In the genomic region with DNA sequence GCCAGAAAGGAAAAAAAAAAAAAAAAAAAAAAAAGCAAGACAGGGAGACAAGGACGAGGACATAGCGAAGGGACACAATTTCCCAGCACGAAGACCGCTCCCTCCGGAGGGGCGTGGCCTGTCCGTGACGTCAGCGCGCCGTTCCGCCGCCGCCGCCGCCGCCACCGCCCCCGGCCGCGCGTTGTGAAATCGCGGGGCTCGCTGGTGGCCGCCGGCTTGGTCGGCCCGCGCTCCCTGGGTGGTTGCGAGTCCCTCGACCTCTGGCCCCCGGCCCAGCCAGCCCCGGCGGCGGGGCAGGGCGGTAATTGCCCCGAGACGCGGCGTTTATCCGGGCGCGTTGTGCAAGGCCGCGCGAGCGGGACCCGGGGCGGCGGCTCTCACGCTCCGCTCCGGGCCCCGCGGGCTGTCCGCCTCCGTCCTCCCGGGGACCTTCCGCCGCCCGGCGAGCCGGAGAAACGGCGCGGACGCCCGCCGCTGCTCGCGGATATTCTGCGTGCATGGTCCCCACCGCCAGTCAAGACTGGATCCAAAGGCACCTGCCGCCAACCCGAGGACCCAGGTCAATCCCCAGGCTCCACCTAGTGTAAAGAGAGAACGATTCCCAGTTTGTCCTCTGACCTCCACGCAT, we compare ENCODE assay signal across 8 mouse cellular contexts. TPM values are rescaled to one million over a fixed set of nuclear protein-coding genes. Genes with fewer than 3 reads are reported as not detected.
DNase-seq lines count a peak whose midpoint lies in the region; ATAC-seq and TF ChIP-seq lines count a peak whose summit lies in the region.

No protein-coding gene starts in this region.

- peak; percentile 77 for DNase-seq in adipocyte (ENCODE audit: low spot score)
- peak; percentile 66 to 72 for DNase-seq in gastrocnemius, adult 8-10 months (ENCODE audit: low spot score in 2 of 2)
- DNase-seq in left cerebral cortex, adult 9 months (ENCODE audit: low spot score in 2 of 2): peak; percentile 37 to 76
- peak; percentile 75 to 82 for DNase-seq in right cerebral cortex, adult 2 months (ENCODE audit: low spot score in 2 of 2)
- DNase-seq in urinary bladder, postnatal 14 days (ENCODE audit: low spot score): peak; percentile 87

- peaks cover 1% of the 10 kb centered on the region; the same call in 1 of the 2 replicates for H3K4me1 ChIP-seq in cortical plate, adult 2 months (ENCODE audit: control insufficient read depth, insufficient read depth, low read length)
- peaks cover 44% of the 10 kb centered on the region for H3K4me1 ChIP-seq in megakaryocyte, embryonic 14.5 days

- peak; percentile 88 for ATAC-seq in inflammation-experienced regulatory T-cells, adult 6 months

- no peak for TF ChIP-seq CTCF in cortical plate, adult 2 months (IDR thresholded peaks at IDR 0.05; ENCODE audit: extremely low read depth, insufficient read depth, low read length)

- no peaks in the 10 kb centered on the region for H3K36me3 ChIP-seq in megakaryocyte, embryonic 14.5 days (replicated peaks; ENCODE audit: low read length)

- peak; percentile 58; the same call in 1 of the 2 replicates for TF ChIP-seq POLR2A in cortical plate, adult 2 months (IDR thresholded peaks at IDR 0.05; ENCODE audit: extremely low read depth, insufficient read depth, low read length)

- peak overlapping the region; percentile 54 for H3K4me3 ChIP-seq in cortical plate, adult 2 months (ENCODE audit: insufficient read depth, low read length)
- peak overlapping the region; percentile 92 for H3K4me3 ChIP-seq in megakaryocyte, embryonic 14.5 days (replicated peaks)

- H3K27ac ChIP-seq in cortical plate, adult 2 months (ENCODE audit: insufficient read depth, low read length): peak overlapping the region; percentile 82

- H3K27me3 ChIP-seq in megakaryocyte, embryonic 14.5 days (replicated peaks): peaks cover 61% of the 10 kb centered on the region

- no peaks in the 10 kb centered on the region for H3K9me3 ChIP-seq in megakaryocyte, embryonic 14.5 days

RNA-seq across cellular contexts. Expression of a gene that starts 38.5 kb away (rescaled TPM):
- not detected in 2 replicates for polyA plus RNA-seq in cortical plate, adult 2 months (2012; rRNA removed)
- total RNA-seq in gastrocnemius, adult 8-10 months (2022): not detected
- not detected for polyA plus RNA-seq in inflammation-experienced regulatory T-cells, adult 6 months (2017; shearing (Covaris generic))
- not detected in 2 replicates for polyA plus RNA-seq in megakaryocyte, embryonic 14.5 days (2012; ENCODE audit: insufficient read depth, low replicate concordance)

Comparison
In these comparisons a context has a peak if more than half of its experiments do, and no peak if none do; other contexts are left out.
1. Peak in every context shown above with its lines: DNase-seq, ATAC-seq, H3K4me3 ChIP-seq and H3K27ac ChIP-seq.